Mouse (Mus musculus): Measurements from ENCODE around the gene Fbxl13. TPM values are rescaled to one million over a fixed set of nuclear protein-coding genes. Genes with fewer than 3 reads are reported as not detected.
A peak's percentile ranks its signal among the peaks of the same experiment; 100 is the strongest.

Fbxl13 gene
- total RNA-seq, 2 experiments from 2014 or later, result 0.13 to 0.18 TPM

DNA sequence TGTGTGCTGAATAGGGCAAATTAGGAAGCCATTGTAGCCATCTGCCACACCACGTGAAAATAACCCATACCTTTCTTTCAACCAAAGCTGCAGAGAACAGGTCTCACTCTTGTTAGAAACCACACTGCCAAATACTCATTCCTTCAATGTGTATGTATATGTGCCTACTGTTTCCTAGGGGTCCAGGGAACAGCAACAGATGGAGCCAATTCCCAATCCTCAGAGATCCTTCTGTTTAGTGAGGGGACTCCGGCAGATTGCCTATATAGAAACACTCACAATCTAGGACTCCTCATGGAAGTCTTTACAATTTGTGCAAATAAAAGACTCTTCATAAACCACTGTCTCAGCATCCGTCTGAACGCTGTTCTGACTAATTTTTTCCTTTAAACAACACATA, 127.2 kb downstream of the Fbxl13 start:
- no peak for DNase-seq

DNA sequence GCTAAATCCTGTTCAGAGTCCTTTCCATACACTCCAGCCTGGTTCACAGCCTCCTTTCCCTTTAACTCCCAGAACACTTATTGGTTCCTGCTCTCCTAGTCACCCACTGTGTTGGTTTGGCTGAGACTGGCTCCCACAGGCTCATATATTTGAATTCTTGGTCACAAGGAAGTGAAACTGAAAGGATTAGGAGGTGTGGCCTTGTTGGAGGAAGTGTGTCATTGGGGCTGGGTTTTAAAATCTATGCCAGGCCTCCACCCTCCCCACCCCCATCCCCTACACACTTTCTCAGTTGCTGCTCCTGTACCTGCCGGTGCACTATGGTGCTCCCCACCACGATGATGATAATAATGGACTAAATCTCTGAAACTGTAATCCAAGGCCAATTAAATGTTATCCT, 127.9 kb downstream of the Fbxl13 start:
- DNase-seq, result no peak

DNA sequence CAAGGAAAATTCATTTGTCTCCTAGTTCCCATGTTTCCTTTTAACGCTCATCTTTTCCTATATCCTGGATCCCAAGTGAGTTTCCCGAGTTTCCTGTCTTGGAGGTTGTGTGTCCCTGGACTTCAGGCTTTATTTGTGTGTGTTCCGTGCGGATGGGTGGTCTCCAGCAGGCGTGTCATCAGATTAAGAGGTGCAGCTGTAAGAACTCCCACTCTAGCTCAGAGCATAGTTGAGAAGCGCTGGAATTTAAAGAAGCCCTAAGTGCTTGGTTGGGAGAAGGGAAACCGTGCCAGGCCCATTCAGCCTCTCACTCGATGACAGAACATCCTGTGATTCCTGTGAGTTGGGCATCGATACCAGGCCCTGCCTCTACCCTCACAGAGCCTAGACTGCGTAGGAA, 132.1 kb downstream of the Fbxl13 start:
- no peak for DNase-seq

DNA sequence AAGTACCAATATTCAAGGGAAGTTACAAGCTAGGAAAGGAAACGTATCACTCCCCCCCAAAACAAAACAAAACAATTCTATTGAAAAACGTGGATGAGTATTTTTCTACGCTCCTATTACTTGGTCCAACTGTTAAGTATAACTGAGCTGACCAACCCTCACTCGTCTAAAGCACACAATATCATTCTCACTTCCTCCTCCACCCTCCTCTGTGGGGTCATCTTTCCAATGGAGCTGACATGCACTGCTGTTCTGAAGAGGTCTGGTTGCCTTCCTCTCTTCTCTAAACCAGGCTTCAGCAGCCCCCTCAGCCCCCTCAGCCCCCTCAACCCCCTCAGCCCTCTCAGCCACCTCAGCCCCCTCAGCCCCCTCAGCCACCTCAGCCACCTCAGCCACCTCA, 135.6 kb downstream of the Fbxl13 start:
- no peak for DNase-seq

DNA sequence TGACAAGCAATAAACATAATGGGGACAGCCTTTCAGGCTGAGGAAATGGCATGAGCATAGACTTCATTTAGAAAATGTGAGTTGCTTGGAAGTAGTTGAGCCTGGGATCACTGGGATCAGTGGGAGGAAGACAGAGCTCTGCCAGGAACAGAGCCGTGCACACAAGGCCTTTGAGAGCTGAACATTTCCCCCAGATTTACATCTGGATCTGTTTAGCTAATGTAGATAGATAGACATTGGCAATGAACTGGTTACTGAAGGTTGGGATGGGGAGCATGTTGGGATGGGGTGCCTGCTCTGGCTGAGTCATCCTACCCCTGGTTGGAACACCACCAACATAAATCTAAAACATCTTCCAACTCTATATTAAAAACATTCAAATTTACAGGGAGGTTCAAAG, 138.5 kb downstream of the Fbxl13 start:
- DNase-seq, result no peak

DNA sequence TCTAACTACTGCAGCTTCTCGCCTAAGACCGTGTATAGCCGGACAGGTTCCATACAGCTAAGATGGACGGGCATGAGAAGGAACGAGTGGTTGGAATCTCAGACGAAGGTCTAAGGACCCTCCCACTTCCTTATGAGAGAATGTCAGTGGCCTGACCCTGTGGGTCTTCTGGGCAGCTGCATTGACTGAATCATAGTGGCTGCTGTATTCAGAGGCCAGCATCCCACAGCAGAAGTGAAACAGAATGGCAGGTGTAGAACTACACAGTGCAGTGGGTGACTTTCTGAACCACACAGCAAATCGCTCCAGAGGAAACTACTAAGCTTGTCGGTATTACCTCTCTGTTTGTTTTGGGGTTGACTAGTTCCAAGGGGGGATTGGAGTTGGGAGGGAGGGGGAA, 140.3 kb downstream of the Fbxl13 start:
- no peak for DNase-seq

DNA sequence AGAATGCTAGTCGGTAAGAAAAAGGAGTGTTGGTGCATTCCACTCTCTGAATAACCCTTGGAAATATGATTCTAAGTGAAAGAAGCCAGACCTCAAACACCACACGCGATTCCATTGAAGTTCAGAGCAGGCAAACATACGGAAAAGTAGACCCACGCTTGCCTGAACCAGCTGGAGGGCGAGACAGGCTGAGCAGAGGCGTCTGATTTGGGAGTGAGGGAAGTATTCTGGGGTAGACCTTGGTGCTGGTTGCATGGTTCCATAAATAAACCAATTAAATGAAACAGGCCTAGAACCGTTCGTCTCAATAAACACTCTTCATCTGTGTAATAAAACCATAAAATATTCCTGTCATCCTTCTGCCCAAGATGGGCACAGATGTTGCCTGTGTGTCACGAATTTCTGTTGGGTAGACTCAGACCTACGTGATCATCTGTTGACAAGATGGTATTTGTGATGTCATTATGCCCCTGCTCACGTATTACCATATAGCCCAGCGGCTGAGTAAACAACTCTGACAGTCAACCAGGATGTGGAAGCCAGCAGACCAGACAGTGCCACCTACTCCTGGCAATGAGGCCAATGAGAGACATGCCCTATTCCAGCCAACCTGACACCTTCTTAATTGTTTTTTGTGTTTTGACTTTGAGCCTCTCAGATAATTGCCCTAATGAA, 142.4 kb downstream of the Fbxl13 start:
- DNase-seq, result no peak

DNA sequence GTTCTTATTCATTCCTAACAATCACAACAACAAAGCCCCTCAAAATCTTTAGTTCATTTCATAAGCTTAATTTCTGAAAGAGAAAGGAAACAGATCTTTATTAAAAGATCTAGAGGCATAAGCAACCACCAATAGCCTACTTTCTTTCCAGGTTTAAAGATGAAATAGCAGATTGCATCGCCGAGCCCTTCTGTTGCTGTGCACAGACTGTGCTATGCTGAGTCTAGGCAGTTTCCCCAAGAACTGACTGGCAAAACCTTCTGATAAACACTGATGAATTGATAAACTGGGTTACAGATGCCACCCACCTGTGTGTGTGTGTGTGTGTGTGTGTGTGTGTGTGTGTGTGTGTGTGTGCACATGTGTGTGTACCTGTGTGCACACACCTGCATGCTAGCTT, 144.5 kb downstream of the Fbxl13 start:
- no peak for DNase-seq

DNA sequence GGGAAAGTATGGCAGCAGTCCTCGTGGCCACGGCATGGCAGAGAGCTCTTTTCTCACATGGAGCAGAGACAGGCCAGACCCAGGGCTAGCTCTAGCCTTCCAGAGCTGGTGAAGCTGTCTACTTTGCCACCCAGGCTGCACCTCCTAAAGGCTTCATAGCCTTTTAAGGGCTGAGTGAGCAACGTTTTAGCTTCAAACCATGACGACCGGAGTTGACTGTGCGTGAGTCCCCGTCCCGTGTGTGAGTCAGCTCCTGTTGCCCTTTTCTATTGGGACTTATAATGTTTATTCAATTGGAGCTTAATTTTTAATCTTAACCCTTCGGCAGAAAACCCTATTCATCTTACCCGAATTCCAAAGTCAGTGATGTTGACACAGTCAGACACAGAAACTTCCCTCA, 145.3 kb downstream of the Fbxl13 start:
- no peak for DNase-seq

DNA sequence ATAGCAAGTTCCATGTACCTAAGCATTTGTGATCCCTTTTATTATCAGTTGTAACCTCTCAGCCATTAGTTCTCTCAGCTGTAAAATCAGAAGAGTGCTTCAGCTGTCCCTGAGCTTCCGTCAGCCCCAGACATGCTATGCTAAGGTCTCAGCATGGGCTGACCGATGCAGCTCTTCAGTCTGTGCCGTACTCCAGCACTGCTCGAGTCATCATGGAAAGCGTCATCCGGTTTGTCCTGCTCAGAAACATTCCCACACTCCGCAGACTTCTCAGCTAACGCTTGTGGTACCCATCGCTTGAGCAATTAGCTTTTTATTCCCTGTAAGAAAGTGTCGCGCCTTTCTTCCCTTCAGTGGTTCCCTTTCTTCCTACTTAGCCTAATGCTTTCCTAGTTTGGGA, 146.5 kb downstream of the Fbxl13 start:
- no peak for DNase-seq

DNA sequence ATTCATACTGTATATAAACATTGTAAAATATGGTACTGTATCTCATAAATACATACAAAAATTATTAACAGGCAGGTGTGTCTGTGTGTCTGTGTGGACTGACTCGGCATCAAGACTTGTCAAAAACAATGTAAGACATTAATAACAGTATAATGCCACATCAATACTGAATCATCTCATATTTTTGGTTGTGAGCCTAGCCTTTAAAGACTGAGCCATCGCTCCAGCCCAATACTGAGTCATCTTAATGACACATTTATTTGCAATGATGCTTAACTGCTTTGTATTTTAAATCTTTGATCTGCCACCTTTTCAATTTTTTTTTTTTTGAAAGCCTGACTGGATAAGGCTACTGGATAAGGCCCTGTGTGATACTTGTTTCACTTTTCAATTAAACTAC, 146.9 kb downstream of the Fbxl13 start:
- DNase-seq, result no peak

DNA sequence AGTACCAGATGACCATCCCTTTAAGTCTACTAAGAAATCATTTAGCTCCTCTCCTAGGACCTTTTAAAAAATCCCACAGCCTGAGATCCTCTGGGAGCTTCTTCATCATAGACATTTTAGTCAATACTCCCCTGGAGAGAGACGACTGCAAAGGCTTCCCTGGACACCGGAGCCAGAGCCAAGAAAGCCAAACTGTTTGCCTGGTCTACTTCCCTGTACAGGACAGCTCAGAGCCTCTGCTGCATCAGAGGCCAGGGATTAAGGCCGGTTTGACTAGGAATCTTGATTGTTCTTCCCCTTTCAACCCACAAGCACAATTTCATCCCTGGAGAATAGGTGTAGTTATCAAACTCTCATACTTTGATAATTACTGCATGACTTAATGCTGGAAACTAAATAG, 148.6 kb downstream of the Fbxl13 start:
- peak; percentile 62 for DNase-seq

DNA sequence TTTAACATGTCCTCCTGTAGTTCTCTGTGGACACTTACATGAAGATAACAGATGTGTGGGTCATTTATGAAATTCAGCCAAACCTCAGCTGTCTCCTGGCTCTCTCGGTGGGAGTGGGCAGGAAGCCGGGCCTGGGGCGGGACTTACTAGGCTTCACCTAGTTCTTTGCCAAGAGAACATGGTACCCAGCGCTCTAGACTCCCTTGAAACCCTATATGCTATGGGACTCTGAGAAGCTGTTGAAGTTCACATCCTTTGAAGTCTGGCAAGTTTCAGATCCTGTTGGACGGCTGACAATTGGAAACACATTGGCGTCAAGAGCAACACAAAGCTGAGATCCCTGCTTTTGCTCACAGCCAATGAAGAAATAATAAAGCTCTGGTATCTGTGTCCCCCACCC, 149.1 kb downstream of the Fbxl13 start:
- peak; percentile 29 for DNase-seq

DNA sequence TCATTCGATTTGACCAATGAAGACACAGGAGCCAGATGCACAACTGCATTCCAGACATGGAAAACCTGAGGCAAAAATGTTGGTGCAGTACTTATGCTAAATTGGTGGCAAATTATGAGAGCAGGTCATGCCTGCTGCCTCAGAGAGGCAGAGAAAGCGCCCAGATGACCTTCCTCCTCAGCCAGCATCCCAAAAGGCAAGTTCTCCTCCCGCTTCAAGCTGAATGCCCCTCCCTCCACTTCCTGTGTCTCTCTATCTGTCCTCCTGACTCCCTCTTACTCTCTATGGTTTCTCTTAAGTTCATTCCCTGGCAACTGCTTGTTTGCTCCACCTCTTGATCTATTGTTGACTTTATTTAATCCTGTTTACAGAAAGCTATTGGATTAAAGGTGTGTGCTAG, 150.7 kb downstream of the Fbxl13 start:
- no peak for DNase-seq

DNA sequence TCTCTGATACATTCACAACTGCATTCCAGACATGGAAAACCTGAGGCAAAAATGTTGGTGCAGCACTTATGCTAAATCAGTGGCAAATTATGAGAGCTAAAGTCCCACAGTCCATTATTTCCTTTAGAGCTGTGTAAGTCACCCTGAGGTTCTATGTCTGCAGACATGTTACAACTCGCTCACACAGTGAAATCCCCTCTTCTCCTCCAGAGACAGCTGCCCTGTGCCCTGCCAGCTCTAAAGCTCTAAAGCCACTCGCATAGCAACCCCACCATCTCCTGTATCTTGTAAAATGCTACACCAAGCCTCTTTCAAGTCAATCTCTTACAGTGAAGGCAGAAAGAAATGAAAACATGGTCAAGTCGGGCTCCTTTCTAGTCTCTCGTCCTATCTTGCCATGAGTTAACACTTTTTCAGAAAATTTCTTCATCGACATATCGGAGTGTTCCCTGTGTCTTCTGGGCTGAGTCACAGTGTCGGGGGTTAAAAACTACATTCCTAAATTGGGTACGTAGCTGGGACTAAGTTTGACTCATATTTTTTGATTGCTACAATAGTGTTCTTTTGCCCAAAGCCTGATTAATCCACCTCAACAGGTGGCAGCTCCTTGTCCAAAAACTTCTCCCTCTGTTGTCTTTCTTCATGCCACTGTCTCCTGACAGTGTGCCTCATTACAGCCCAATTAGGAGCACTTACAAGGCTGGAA, 152.0 kb downstream of the Fbxl13 start:
- no peak for DNase-seq

DNA sequence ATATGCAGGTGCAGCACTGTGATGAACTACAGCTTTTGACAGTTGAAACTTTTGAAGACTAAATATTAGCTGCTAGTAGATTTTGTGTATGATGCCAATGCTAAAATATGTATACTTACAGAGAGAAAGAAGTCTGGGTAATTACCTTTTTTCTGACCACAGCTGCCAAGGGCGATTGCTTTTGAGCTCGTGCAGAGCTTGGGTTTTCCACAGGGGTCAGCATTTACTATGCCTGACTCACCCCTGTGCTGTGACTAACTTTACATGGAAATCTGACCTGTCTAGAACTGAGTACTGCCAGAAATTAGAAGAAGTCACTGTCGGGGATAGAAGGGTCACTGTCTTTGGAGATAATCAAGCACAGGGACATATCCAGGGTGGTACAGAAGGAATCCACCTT, 153.2 kb downstream of the Fbxl13 start:
- no peak for DNase-seq

DNA sequence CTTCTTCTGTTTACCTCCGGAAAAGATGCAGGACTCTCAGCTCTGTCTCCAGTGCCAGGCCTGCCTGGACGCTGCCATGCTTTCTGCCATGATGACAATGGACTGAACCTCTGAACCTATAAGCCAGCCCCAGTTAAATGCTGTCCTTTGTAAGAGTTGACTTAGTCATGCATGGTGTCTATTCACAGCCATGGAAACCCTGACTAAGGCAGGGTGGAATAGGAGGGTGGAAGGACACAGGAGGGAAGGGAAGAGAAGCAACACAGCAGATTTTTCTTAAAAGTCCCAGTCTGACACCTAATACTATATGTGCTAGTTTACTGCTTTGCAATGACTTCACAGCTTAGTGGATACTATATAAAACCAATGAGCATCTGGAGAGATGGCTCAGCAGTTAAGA, 154.0 kb downstream of the Fbxl13 start:
- no peak for DNase-seq

DNA sequence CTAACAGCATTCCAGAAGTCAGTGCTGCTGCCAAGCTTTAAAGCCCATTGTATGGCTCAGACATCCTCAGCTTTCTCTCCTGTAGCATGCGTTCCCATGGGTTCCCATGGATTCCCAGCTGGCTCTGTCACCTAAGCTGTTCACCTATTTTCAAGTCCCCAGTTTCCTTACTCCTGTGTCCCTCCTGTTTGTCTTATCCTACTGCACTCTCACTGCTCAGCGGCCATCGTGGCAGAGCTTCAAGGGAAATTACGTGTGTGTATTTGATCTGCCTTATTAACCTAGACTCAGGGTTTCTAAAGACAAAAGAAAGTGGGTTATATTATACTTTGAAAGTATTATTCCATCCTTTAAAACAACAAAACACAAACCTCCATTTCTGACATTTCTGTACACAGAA, 156.3 kb downstream of the Fbxl13 start:
- DNase-seq, result no peak

DNA sequence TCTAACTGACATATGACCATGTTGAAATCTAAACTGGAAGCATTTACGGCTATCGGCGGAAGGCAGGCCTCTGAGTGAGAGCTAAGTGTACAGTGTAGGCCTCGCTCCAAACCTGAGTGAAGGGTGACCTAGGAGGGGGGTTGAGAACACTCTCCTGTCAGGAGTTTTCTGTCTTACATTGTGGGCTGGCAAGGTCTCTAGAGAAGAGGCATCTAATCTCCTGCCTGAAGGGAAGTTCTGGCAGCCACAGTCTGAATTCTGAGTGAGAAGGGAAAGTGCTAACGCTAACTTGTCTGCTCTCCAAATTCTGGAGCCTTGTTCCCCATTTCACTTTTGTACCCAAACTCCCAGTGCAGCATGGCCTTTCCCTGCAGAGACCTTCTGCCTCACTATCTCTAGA, 156.9 kb downstream of the Fbxl13 start:
- DNase-seq, result no peak

DNA sequence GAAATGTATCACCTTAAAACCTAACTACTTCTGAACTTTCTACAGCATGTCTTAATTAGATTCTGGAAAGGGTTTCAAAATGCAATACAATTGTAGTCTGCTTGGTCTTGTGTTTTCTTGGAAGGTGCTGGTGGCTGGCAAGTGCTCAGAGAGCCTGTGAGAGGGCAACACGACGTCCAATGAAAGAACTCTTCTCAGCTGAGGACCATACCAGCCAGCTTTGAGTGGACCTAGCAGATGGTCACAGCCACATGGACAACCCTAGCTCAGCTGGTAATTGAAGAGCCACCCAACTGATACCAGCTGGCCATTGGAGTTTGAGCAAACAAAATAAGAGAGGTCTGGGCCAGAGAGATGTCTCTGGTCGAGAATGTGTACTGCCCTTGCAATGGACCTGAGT, 157.7 kb downstream of the Fbxl13 start:
- peak; percentile 50 for DNase-seq

DNA sequence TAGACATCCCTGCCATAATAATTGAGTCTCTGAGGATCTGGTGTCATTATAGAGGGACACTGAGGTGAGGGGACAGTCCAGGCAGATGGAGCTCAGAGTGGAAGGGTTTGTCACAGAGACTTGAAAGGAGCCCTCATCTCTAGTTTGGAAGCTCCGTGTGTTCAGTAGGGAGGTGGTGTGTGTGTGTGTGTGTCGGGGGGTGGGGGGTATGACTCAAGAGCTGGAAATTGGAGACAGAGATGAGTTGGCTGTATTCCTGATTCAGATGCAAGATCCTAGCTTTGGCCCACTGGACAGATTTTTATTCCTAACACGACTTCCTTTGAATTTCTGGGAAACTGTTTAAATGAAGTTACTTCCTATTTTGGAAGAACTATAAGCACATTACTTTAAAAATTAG, 158.1 kb downstream of the Fbxl13 start:
- DNase-seq, result no peak

DNA sequence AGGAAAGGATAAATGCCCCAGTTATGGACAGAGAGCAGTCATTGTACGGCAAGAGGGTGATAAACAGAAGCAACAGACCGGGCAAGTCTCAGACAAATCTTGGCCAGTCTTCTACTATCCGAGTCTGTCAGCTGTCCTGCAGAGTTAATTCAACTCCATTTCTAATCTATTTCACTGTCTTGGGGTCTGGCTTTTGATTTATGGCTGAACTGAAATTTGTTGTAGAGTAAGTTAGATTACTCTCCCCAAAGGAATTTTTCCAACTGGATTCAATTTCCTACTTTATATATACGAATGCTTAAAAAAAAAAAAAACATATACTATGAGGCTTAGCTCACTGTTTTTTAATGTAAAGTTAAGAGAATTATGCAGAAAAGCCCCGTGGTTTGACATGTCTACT, 158.6 kb downstream of the Fbxl13 start:
- DNase-seq, result no peak

DNA sequence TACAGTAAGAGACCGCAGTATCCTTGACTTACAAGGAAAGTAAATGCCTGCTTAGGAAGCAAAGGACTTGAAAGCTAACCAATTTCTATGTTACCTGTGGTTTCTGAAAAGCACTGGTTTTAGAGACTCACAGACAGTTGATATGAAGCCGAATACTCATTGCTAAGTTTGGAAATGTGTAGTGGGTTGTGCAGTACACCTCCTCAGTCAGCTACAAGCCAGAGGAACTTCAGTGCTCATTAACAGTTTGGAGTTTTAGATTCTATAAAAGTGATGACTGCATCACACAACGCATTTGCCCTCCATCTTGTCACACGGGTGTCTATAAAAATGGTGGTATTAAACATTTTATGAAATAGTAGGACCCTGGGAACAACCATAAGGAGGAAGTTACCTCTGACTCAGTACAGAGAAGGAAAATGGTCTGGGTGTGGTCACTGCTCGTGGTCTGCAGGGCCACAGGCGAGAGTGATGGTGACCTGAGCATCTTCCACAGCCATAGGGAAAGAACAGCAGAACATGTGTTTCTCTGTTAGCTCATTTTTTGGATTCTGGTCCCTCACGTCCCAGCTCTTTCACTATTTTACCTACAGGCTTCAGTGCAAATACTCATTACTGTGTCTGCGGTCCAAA, 160.1 kb downstream of the Fbxl13 start:
- DNase-seq, result no peak

DNA sequence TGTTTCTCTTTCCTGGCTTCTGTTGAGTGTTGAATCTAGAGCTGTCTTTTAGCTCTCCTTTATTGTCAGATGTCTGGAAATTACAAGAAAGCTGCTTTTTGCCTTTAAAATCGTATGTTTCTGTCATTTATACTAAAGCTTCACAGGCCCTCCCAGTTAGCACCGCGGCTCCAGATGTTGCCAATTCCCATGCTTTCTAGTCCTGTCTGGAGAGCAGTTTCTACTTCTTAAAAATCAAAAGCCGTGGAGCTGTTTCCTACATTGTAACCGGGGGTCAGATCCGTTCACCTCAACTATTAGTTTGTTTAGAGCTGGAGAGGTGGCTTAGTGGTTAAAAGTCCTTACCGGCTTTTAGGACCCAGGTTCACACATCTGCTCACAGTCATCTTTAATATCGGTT, 162.2 kb downstream of the Fbxl13 start:
- no peak for DNase-seq

All from gastrocnemius, postnatal 25 days (tissue).